Mouse (Mus musculus): ENCODE measurements at regions not wholly inside any gene's neighbourhood (a gene's known extent, or its start where the extent isn't known, plus 50 kb on each side); places are given as distances from the start of the nearest gene placed in this dataset.

DNA sequence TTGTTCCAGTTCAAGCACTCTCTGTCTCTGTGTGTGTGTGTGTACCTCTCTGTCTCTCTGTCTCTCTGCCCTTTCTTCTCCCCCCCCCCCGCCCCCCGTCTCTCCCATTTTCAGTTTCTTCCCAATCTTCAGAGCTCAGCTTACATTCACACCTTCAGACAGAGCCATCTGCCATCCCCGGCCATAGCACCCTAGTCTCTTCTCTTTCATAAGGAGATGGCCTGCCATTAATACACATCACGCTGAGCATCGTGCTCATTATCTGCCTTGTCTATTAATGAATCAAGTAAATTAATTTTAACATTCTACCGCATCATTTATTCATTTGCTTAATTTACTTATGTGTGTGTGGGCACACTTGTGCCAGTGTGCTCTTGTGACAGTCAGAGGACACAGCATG is 573.2 kb downstream of the Bnc2 start:
- no peak overlapping the region for H3K27ac ChIP-seq (replicated peaks; ENCODE audit: low read depth, low read length)
- H3K27me3 ChIP-seq (ENCODE audit: control insufficient read depth, insufficient read depth, low read length): no peaks in the 10 kb centered on the region
- H3K4me1 ChIP-seq (ENCODE audit: control insufficient read depth, insufficient read depth, low read length): no peaks in the 10 kb centered on the region; the same call in 1 of the 2 replicates
- no peaks in the 10 kb centered on the region for H3K9me3 ChIP-seq (replicated peaks; ENCODE audit: control insufficient read depth, low read length)
- H3K36me3 ChIP-seq (replicated peaks; ENCODE audit: control insufficient read depth, insufficient read depth, low read depth, low read length): no peaks in the 10 kb centered on the region
- H3K4me3 ChIP-seq (ENCODE audit: low read depth, low read length): no peak overlapping the region
- no peak for DNase-seq (ENCODE audit: low spot score)
- no peak overlapping the region for H3K9ac ChIP-seq (replicated peaks; ENCODE audit: low read length)
- no peak for ATAC-seq (replicated peaks; ENCODE audit: insufficient number of reproducible peaks, low FRiP score, low TSS enrichment, low read depth)
- H3K4me2 ChIP-seq (ENCODE audit: low read depth, low read length): no peak overlapping the region
- 88% methylated on average over 6 of the region's 6 CpGs for WGBS

GRCm38 (mm10) chr4:84102736-84103135 is 572.3 kb downstream of the Bnc2 start:
- 58% methylated on average over 11 of the region's 11 CpGs for WGBS
- H3K4me1 ChIP-seq (ENCODE audit: control insufficient read depth, insufficient read depth, low read length): no peaks in the 10 kb centered on the region; the same call in 1 of the 2 replicates
- no peak overlapping the region for H3K4me3 ChIP-seq (ENCODE audit: low read depth, low read length)
- DNase-seq (ENCODE audit: low spot score): no peak
- no peak for ATAC-seq (replicated peaks; ENCODE audit: insufficient number of reproducible peaks, low FRiP score, low TSS enrichment, low read depth)
- no peaks in the 10 kb centered on the region for H3K9me3 ChIP-seq (replicated peaks; ENCODE audit: control insufficient read depth, low read length)
- no peaks in the 10 kb centered on the region for H3K27me3 ChIP-seq (ENCODE audit: control insufficient read depth, insufficient read depth, low read length)
- no peaks in the 10 kb centered on the region for H3K36me3 ChIP-seq (replicated peaks; ENCODE audit: control insufficient read depth, insufficient read depth, low read depth, low read length)
- H3K27ac ChIP-seq (replicated peaks; ENCODE audit: low read depth, low read length): no peak overlapping the region
- no peak overlapping the region for H3K4me2 ChIP-seq (ENCODE audit: low read depth, low read length)
- no peak overlapping the region for H3K9ac ChIP-seq (replicated peaks; ENCODE audit: low read length)

DNA sequence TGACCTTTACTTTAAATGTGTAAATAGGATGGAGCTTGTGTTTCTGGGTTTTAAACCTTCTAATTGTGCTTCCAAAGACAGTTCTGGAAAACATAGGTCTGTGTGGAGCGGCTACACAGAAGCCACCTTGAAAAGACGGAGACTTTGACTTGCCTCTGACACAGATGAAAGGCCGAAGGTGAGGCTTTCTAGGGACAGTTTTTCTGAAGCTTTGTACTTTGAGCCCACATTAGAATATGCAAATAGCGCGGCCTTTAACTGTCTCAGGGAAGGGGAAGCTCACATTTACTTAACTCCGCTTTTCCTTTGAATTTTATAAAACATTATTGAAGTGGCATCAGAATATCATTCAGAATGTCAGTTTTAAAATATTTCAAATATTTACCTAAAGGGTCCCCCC is 566.5 kb downstream of the Bnc2 start:
- no peaks in the 10 kb centered on the region for H3K9me3 ChIP-seq (replicated peaks; ENCODE audit: control insufficient read depth, low read length)
- no peak overlapping the region for H3K27ac ChIP-seq (replicated peaks; ENCODE audit: low read depth, low read length)
- no peak overlapping the region for H3K9ac ChIP-seq (replicated peaks; ENCODE audit: low read length)
- H3K4me3 ChIP-seq (ENCODE audit: low read depth, low read length): no peak overlapping the region
- ATAC-seq (replicated peaks; ENCODE audit: insufficient number of reproducible peaks, low FRiP score, low TSS enrichment, low read depth) (no peak), DNase-seq (ENCODE audit: low spot score) (no peak)
- 74% methylated on average over 6 of the region's 6 CpGs for WGBS
- H3K4me2 ChIP-seq (ENCODE audit: low read depth, low read length): no peak overlapping the region
- peaks cover 7% of the 10 kb centered on the region for H3K4me1 ChIP-seq (ENCODE audit: control insufficient read depth, insufficient read depth, low read length)
- no peaks in the 10 kb centered on the region for H3K27me3 ChIP-seq (ENCODE audit: control insufficient read depth, insufficient read depth, low read length)
- no peaks in the 10 kb centered on the region for H3K36me3 ChIP-seq (replicated peaks; ENCODE audit: control insufficient read depth, insufficient read depth, low read depth, low read length)

DNA sequence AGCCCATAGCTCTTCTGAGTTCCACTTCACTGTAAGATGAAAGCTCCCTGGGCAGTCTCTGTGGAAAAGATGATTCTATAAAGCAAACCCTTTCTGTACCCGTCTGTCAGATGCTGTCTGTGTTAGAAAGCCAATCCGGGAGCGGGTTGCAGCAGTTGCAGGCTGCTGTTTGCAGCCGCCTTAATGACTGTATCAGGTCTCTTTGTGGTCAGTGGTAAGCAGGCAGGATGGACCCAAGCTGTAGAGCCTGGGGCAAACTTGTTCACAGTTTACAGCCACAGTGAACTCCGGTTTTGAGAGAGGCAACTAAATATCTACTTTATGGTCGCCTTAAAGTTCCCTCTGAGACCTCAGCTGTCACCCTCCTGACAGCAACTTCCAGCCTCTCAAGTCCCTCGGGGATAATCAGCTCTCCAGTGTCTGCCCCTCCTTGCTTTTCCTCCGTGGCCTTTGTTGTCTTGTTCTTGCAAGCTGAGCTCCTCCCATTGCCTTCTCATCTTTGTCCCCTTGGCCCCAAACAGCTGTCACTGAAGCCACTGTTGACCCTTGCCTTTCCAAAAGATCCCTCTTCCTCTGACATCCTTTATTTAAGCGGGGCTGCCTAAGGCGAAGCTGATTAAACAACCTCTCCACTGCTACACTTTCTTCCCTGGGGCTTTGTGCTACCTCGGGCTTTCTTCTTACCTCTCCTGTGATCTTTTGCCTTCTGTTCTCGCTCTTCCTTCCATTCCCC is 565.1 kb downstream of the Bnc2 start:
- no peaks in the 10 kb centered on the region for H3K27me3 ChIP-seq (ENCODE audit: control insufficient read depth, insufficient read depth, low read length)
- ATAC-seq (replicated peaks; ENCODE audit: insufficient number of reproducible peaks, low FRiP score, low TSS enrichment, low read depth) (peak; percentile 65; the same call in 1 of the 2 replicates), DNase-seq (ENCODE audit: low spot score) (peak; percentile 50)
- H3K4me2 ChIP-seq (ENCODE audit: low read depth, low read length): no peak overlapping the region
- H3K36me3 ChIP-seq (replicated peaks; ENCODE audit: control insufficient read depth, insufficient read depth, low read depth, low read length): no peaks in the 10 kb centered on the region
- no peak overlapping the region for H3K4me3 ChIP-seq (ENCODE audit: low read depth, low read length)
- H3K27ac ChIP-seq (replicated peaks; ENCODE audit: low read depth, low read length): no peak overlapping the region
- H3K9ac ChIP-seq (replicated peaks; ENCODE audit: low read length): no peak overlapping the region
- WGBS: 10% methylated on average over 12 of the region's 12 CpGs
- H3K4me1 ChIP-seq (ENCODE audit: control insufficient read depth, insufficient read depth, low read length): peaks cover 7% of the 10 kb centered on the region
- H3K9me3 ChIP-seq (replicated peaks; ENCODE audit: control insufficient read depth, low read length): no peaks in the 10 kb centered on the region

DNA sequence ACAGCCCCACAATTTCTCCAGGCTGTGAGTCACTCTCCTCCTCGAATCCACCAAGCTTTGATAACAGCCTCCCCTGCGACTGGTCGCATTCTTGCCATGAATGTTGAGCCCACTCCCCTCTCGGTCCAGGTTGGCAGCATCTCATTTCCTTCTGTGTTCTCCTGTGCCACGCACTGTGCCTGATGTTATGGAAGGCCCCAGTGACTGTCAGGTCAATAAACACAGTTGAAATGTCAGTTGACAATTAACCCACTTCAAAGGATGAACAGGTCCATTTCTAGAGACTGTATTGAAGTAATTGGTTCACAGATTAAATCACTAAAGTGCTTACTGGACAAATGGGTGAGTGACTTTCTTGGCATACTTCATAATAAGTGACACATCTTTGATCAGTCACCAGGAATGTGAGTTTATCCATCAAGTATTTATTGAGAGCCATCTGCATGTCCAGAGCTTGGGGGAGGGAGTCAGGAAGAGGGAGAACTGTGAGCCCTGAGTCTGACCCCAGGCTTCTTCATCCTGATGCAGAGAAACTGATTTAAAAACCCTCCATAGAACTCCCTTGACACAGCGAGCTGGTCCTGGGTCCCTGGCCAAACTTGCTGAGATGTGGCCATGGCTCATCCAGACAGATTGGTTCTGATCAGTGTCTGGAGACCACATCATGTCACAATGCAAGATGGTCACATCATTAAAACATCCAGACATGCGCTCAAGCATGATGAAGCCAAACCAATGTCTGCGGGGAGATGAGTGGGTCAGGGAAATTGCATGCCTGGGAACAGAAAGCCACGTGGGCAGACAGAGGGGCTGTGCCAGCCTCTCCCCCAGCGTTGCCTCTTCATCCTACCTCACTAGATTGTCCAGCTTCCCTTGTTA is 560.7 kb downstream of the Bnc2 start:
- H3K4me3 ChIP-seq (ENCODE audit: low read depth, low read length): no peak overlapping the region
- H3K4me2 ChIP-seq (ENCODE audit: low read depth, low read length): no peak overlapping the region
- peaks cover 7% of the 10 kb centered on the region for H3K4me1 ChIP-seq (ENCODE audit: control insufficient read depth, insufficient read depth, low read length)
- DNase-seq (ENCODE audit: low spot score) (no peak), ATAC-seq (replicated peaks; ENCODE audit: insufficient number of reproducible peaks, low FRiP score, low TSS enrichment, low read depth) (no peak)
- no peaks in the 10 kb centered on the region for H3K9me3 ChIP-seq (replicated peaks; ENCODE audit: control insufficient read depth, low read length)
- no peak overlapping the region for H3K27ac ChIP-seq (replicated peaks; ENCODE audit: low read depth, low read length)
- H3K9ac ChIP-seq (replicated peaks; ENCODE audit: low read length): no peak overlapping the region
- no peaks in the 10 kb centered on the region for H3K27me3 ChIP-seq (ENCODE audit: control insufficient read depth, insufficient read depth, low read length)
- 79% methylated on average over 10 of the region's 10 CpGs for WGBS
- H3K36me3 ChIP-seq (replicated peaks; ENCODE audit: control insufficient read depth, insufficient read depth, low read depth, low read length): no peaks in the 10 kb centered on the region

GRCm38 (mm10) chr4:84118284-84118919 is 556.7 kb downstream of the Bnc2 start:
- H3K4me2 ChIP-seq (ENCODE audit: low read depth, low read length): no peak overlapping the region
- no peaks in the 10 kb centered on the region for H3K27me3 ChIP-seq (ENCODE audit: control insufficient read depth, insufficient read depth, low read length)
- ATAC-seq (replicated peaks; ENCODE audit: insufficient number of reproducible peaks, low FRiP score, low TSS enrichment, low read depth) (peak; percentile 22; the same call in 1 of the 2 replicates), DNase-seq (ENCODE audit: low spot score) (no peak)
- H3K9me3 ChIP-seq (replicated peaks; ENCODE audit: control insufficient read depth, low read length): no peaks in the 10 kb centered on the region
- no peak overlapping the region for H3K9ac ChIP-seq (replicated peaks; ENCODE audit: low read length)
- no peaks in the 10 kb centered on the region for H3K36me3 ChIP-seq (replicated peaks; ENCODE audit: control insufficient read depth, insufficient read depth, low read depth, low read length)
- no peak overlapping the region for H3K4me3 ChIP-seq (ENCODE audit: low read depth, low read length)
- 94% methylated on average over 2 of the region's 2 CpGs for WGBS
- peaks cover 2% of the 10 kb centered on the region for H3K4me1 ChIP-seq (ENCODE audit: control insufficient read depth, insufficient read depth, low read length)
- no peak overlapping the region for H3K27ac ChIP-seq (replicated peaks; ENCODE audit: low read depth, low read length)

DNA sequence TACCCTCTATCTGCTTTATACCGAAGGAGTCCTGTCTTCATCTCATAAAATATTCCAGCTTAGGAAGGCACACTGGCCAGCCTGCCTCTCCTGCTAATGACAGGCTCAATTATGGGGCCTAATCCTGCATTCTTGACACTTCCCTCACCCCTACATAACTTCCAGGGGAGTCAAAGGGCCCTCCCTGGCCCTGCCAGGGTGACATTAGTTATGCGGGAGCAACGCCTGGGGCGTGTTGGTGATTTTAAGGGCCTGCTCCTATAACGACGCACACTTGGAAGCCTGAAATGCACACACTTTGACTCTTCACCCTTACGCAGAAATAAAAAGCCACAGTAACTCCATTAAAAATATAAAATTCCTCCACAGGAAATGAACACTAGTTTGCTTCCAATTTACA is 555.5 kb downstream of the Bnc2 start:
- DNase-seq (ENCODE audit: low spot score): peak; percentile 39
- no peaks in the 10 kb centered on the region for H3K9me3 ChIP-seq (replicated peaks; ENCODE audit: control insufficient read depth, low read length)
- H3K4me2 ChIP-seq (ENCODE audit: low read depth, low read length): no peak overlapping the region
- H3K27me3 ChIP-seq (ENCODE audit: control insufficient read depth, insufficient read depth, low read length): no peaks in the 10 kb centered on the region
- H3K36me3 ChIP-seq (replicated peaks; ENCODE audit: control insufficient read depth, insufficient read depth, low read depth, low read length): no peaks in the 10 kb centered on the region
- H3K4me1 ChIP-seq (ENCODE audit: control insufficient read depth, insufficient read depth, low read length): peaks cover 2% of the 10 kb centered on the region
- H3K4me3 ChIP-seq (ENCODE audit: low read depth, low read length): no peak overlapping the region
- ATAC-seq (replicated peaks; ENCODE audit: insufficient number of reproducible peaks, low FRiP score, low TSS enrichment, low read depth): no peak
- 14% methylated on average over 7 of the region's 7 CpGs for WGBS
- no peak overlapping the region for H3K9ac ChIP-seq (replicated peaks; ENCODE audit: low read length)
- no peak overlapping the region for H3K27ac ChIP-seq (replicated peaks; ENCODE audit: low read depth, low read length)
